Mouse (Mus musculus): ENCODE measurements around the gene Chpf. TPM values are rescaled to one million over a fixed set of nuclear protein-coding genes. Genes with fewer than 3 reads are reported as not detected.
A peak's percentile ranks its signal among the peaks of the same experiment; 100 is the strongest.

Chpf gene
- 44.7 and 45.4 TPM in 2 replicates for polyA plus RNA-seq (2014; fragmentation: Nextera tagmentation; extraction: Ambion mirVana)

- H3K27ac ChIP-seq (ENCODE audit: low read depth, low read length): peak within 1 kb of the TSS; percentile 83
- H3K4me2 ChIP-seq (ENCODE audit: low read depth, low read length): peak within 1 kb of the TSS; percentile 73
- H3K9me3 ChIP-seq (ENCODE audit: control insufficient read depth, low read length): no peaks in the 10 kb centered on the region
- peak within 1 kb of the TSS; percentile 89 for H3K9ac ChIP-seq (replicated peaks; ENCODE audit: low read depth, low read length)
- H3K4me3 ChIP-seq (ENCODE audit: low read depth, low read length): peak within 1 kb of the TSS; percentile 93
- WGBS: 0% methylated on average over 59 of the region's 76 CpGs
- peaks cover 26% of the 10 kb centered on the region for H3K36me3 ChIP-seq (ENCODE audit: control insufficient read depth, insufficient read depth, low read length)
- no peaks in the 10 kb centered on the region for H3K27me3 ChIP-seq (ENCODE audit: control insufficient read depth, insufficient read depth, low read length)
- ATAC-seq (ENCODE audit: low read depth): peak; percentile 88
- peaks cover 25% of the 10 kb centered on the region for H3K4me1 ChIP-seq (ENCODE audit: control insufficient read depth, insufficient read depth, low read length)
Measured at GRCm38 (mm10) chr1:75478916-75479634, at the start of gene Chpf, which contains the start of gene Tmem198. Gene Chpf, minus strand, starts transcription at chr1:75479307. Gene Tmem198, plus strand, starts transcription at chr1:75479532.

GRCm38 (mm10) chr1:75524679-75525078 is 45.6 kb upstream of the Chpf start:
- H3K4me3 ChIP-seq (ENCODE audit: low read depth, low read length): no peak overlapping the region
- H3K9ac ChIP-seq (replicated peaks; ENCODE audit: low read depth, low read length): no peak overlapping the region
- H3K27ac ChIP-seq (ENCODE audit: low read depth, low read length): no peak overlapping the region
- no peak overlapping the region for H3K4me2 ChIP-seq (ENCODE audit: low read depth, low read length)
- 88% methylated on average over 7 of the region's 7 CpGs for WGBS
- peaks cover 6% of the 10 kb centered on the region; the same call in 1 of the 2 replicates for H3K36me3 ChIP-seq (ENCODE audit: control insufficient read depth, insufficient read depth, low read length)
- H3K9me3 ChIP-seq (ENCODE audit: control insufficient read depth, low read length): no peaks in the 10 kb centered on the region
- no peaks in the 10 kb centered on the region for H3K27me3 ChIP-seq (ENCODE audit: control insufficient read depth, insufficient read depth, low read length)
- no peak for ATAC-seq (ENCODE audit: low read depth)
- H3K4me1 ChIP-seq (ENCODE audit: control insufficient read depth, insufficient read depth, low read length): no peaks in the 10 kb centered on the region

GRCm38 (mm10) chr1:75521321-75522031 is 42.4 kb upstream of the Chpf start, which contains the start of gene Stk11ip:
Gene Stk11ip, plus strand, starts transcription at chr1:75521529.
- peak within 1 kb of the TSS; percentile 59 for H3K4me2 ChIP-seq (ENCODE audit: low read depth, low read length)
- no peaks in the 10 kb centered on the region for H3K4me1 ChIP-seq (ENCODE audit: control insufficient read depth, insufficient read depth, low read length)
- H3K4me3 ChIP-seq (ENCODE audit: low read depth, low read length): peak within 1 kb of the TSS; percentile 54
- under 1% methylated on average over 46 of the region's 46 CpGs for WGBS
- peak within 1 kb of the TSS; percentile 37 for H3K9ac ChIP-seq (replicated peaks; ENCODE audit: low read depth, low read length)
- peaks cover 6% of the 10 kb centered on the region; the same call in 1 of the 2 replicates for H3K36me3 ChIP-seq (ENCODE audit: control insufficient read depth, insufficient read depth, low read length)
- no peaks in the 10 kb centered on the region for H3K27me3 ChIP-seq (ENCODE audit: control insufficient read depth, insufficient read depth, low read length)
- H3K27ac ChIP-seq (ENCODE audit: low read depth, low read length): peak within 1 kb of the TSS; percentile 49
- no peaks in the 10 kb centered on the region for H3K9me3 ChIP-seq (ENCODE audit: control insufficient read depth, low read length)
- peak; percentile 98 for ATAC-seq (ENCODE audit: low read depth)

GRCm38 (mm10) chr1:75519576-75519975 is 40.5 kb upstream of the Chpf start:
- Histone ChIP-seq H3K4me1 (ENCODE audit: control insufficient read depth, insufficient read depth, low read length) (no peaks in the 10 kb centered on the region), H3K27me3 (ENCODE audit: control insufficient read depth, insufficient read depth, low read length) (no peaks in the 10 kb centered on the region), H3K36me3 (ENCODE audit: control insufficient read depth, insufficient read depth, low read length) (no peaks in the 10 kb centered on the region), H3K27ac (ENCODE audit: low read depth, low read length) (no peak overlapping the region), H3K4me2 (ENCODE audit: low read depth, low read length) (no peak overlapping the region), H3K9ac (replicated peaks; ENCODE audit: low read depth, low read length) (no peak overlapping the region), H3K9me3 (ENCODE audit: control insufficient read depth, low read length) (no peaks in the 10 kb centered on the region), H3K4me3 (ENCODE audit: low read depth, low read length) (no peak overlapping the region)
- WGBS: 80% methylated on average over 5 of the region's 5 CpGs
- no peak for ATAC-seq (ENCODE audit: low read depth)

- Histone ChIP-seq H3K4me3 (ENCODE audit: low read depth, low read length) (no peak overlapping the region), H3K4me1 (ENCODE audit: control insufficient read depth, insufficient read depth, low read length) (no peaks in the 10 kb centered on the region), H3K9me3 (ENCODE audit: control insufficient read depth, low read length) (no peaks in the 10 kb centered on the region), H3K36me3 (ENCODE audit: control insufficient read depth, insufficient read depth, low read length) (no peaks in the 10 kb centered on the region), H3K9ac (replicated peaks; ENCODE audit: low read depth, low read length) (no peak overlapping the region), H3K27me3 (ENCODE audit: control insufficient read depth, insufficient read depth, low read length) (no peaks in the 10 kb centered on the region), H3K4me2 (ENCODE audit: low read depth, low read length) (no peak overlapping the region), H3K27ac (ENCODE audit: low read depth, low read length) (no peak overlapping the region)
- 95% methylated on average over 4 of the region's 4 CpGs for WGBS
- no peak for ATAC-seq (ENCODE audit: low read depth)
Measured at GRCm38 (mm10) chr1:75518427-75518826, 39.3 kb upstream of the Chpf start.

GRCm38 (mm10) chr1:75517984-75518383 is 38.9 kb upstream of the Chpf start:
- Histone ChIP-seq H3K27ac (ENCODE audit: low read depth, low read length) (no peak overlapping the region), H3K36me3 (ENCODE audit: control insufficient read depth, insufficient read depth, low read length) (no peaks in the 10 kb centered on the region), H3K9ac (replicated peaks; ENCODE audit: low read depth, low read length) (no peak overlapping the region), H3K4me1 (ENCODE audit: control insufficient read depth, insufficient read depth, low read length) (no peaks in the 10 kb centered on the region), H3K9me3 (ENCODE audit: control insufficient read depth, low read length) (no peaks in the 10 kb centered on the region), H3K4me3 (ENCODE audit: low read depth, low read length) (no peak overlapping the region), H3K27me3 (ENCODE audit: control insufficient read depth, insufficient read depth, low read length) (no peaks in the 10 kb centered on the region), H3K4me2 (ENCODE audit: low read depth, low read length) (no peak overlapping the region)
- 83% methylated on average over 3 of the region's 4 CpGs for WGBS
- ATAC-seq (ENCODE audit: low read depth): no peak

GRCm38 (mm10) chr1:75516703-75517380 is 37.7 kb upstream of the Chpf start:
- Histone ChIP-seq H3K9me3 (ENCODE audit: control insufficient read depth, low read length) (no peaks in the 10 kb centered on the region), H3K27me3 (ENCODE audit: control insufficient read depth, insufficient read depth, low read length) (no peaks in the 10 kb centered on the region), H3K4me2 (ENCODE audit: low read depth, low read length) (no peak overlapping the region), H3K36me3 (ENCODE audit: control insufficient read depth, insufficient read depth, low read length) (no peaks in the 10 kb centered on the region), H3K4me3 (ENCODE audit: low read depth, low read length) (no peak overlapping the region), H3K27ac (ENCODE audit: low read depth, low read length) (no peak overlapping the region), H3K4me1 (ENCODE audit: control insufficient read depth, insufficient read depth, low read length) (no peaks in the 10 kb centered on the region), H3K9ac (replicated peaks; ENCODE audit: low read depth, low read length) (no peak overlapping the region)
- no peak for ATAC-seq (ENCODE audit: low read depth)
- 82% methylated on average over 15 of the region's 15 CpGs for WGBS

- Histone ChIP-seq H3K4me2 (ENCODE audit: low read depth, low read length) (no peak overlapping the region), H3K4me3 (ENCODE audit: low read depth, low read length) (no peak overlapping the region), H3K9ac (replicated peaks; ENCODE audit: low read depth, low read length) (no peak overlapping the region), H3K9me3 (ENCODE audit: control insufficient read depth, low read length) (no peaks in the 10 kb centered on the region), H3K4me1 (ENCODE audit: control insufficient read depth, insufficient read depth, low read length) (no peaks in the 10 kb centered on the region), H3K27ac (ENCODE audit: low read depth, low read length) (no peak overlapping the region), H3K27me3 (ENCODE audit: control insufficient read depth, insufficient read depth, low read length) (no peaks in the 10 kb centered on the region), H3K36me3 (ENCODE audit: control insufficient read depth, insufficient read depth, low read length) (no peaks in the 10 kb centered on the region)
- 89% methylated on average over 3 of the region's 3 CpGs for WGBS
- no peak for ATAC-seq (ENCODE audit: low read depth)
Measured at GRCm38 (mm10) chr1:75512550-75512949, 33.4 kb upstream of the Chpf start.
